In genomic region chr11:20112006-20112740, GRCm38 (mm10) we compare ENCODE assay signal across 8 mouse cellular contexts. TPM values are rescaled to one million over a fixed set of nuclear protein-coding genes. Genes with fewer than 3 reads are reported as not detected.
DNase-seq lines count a peak whose midpoint lies in the region; ATAC-seq and TF ChIP-seq lines count a peak whose summit lies in the region.

No protein-coding gene starts in this region.

- DNase-seq in c-Kit-negative CD71-positive TER-119-positive erythroid progenitor cells, embryonic 14.5 days (ENCODE audit: low read depth, low spot score): peak; percentile 40
- DNase-seq in forebrain, embryonic 11.5 days (ENCODE audit: low spot score): peak; percentile 84
- DNase-seq in kidney, postnatal 14 days: peak; percentile 87
- DNase-seq in liver, embryonic 13.5 days: peak; percentile 74
- peak; percentile 84 to 91 for DNase-seq in natural killer cell, adult 2 months (ENCODE audit: low spot score in 2 of 2)

- TF ChIP-seq CTCF in E14TG2a.4 (conservative IDR thresholded peaks at IDR 0.05; ENCODE audit: low read length): no peak

- ATAC-seq in forebrain, embryonic 11.5 days (replicated peaks; ENCODE audit: low FRiP score): peak; percentile 69
- ATAC-seq in heart, embryonic 15.5 days (replicated peaks; ENCODE audit: insufficient number of reproducible peaks, insufficient read depth, low FRiP score, low read depth): peak; percentile 80
- ATAC-seq in liver, embryonic 13.5 days (ENCODE audit: low read depth): peak; percentile 46
- ATAC-seq in stomach, embryonic 16.5 days (ENCODE audit: insufficient read depth, low FRiP score): peak; percentile 49

- peak overlapping the region; percentile 89 for H3K9ac ChIP-seq in forebrain, embryonic 11.5 days (ENCODE audit: low read length)
- H3K9ac ChIP-seq in heart, embryonic 15.5 days: peak overlapping the region; percentile 92
- peak overlapping the region; percentile 96 for H3K9ac ChIP-seq in liver, embryonic 13.5 days
- H3K9ac ChIP-seq in stomach, embryonic 16.5 days (ENCODE audit: low read length): peak overlapping the region; percentile 92

- WGBS in forebrain, embryonic 11.5 days: 1% methylated on average over 43 of the region's 50 CpGs
- under 1% methylated on average over 41 of the region's 50 CpGs for WGBS in heart, embryonic 15.5 days
- under 1% methylated on average over 47 of the region's 50 CpGs for WGBS in liver, embryonic 13.5 days (ENCODE audit: insufficient replicate concordance)
- WGBS in stomach, embryonic 16.5 days: under 1% methylated on average over 35 of the region's 50 CpGs

- H3K36me3 ChIP-seq in E14TG2a.4 (ENCODE audit: insufficient read depth, low read length): peaks cover 24% of the 10 kb centered on the region
- H3K36me3 ChIP-seq in forebrain, embryonic 11.5 days (ENCODE audit: control insufficient read depth, insufficient read depth, low read length): no peaks in the 10 kb centered on the region; the same call in 1 of the 2 replicates
- H3K36me3 ChIP-seq in heart, embryonic 15.5 days: 0 out of 2 replicates have a peak, but pooled peaks cover 8% of the 10 kb centered on the region
- H3K36me3 ChIP-seq in liver, embryonic 13.5 days: peaks cover 11% of the 10 kb centered on the region; the same call in 1 of the 2 replicates
- H3K36me3 ChIP-seq in stomach, embryonic 16.5 days (ENCODE audit: control insufficient read depth, insufficient read depth, low read length): 0 out of 2 replicates have a peak, but pooled peaks cover 2% of the 10 kb centered on the region

- peaks cover 70% of the 10 kb centered on the region for H3K4me1 ChIP-seq in E14TG2a.4 (replicated peaks; ENCODE audit: low read depth, low read length)
- no peaks in the 10 kb centered on the region; the same call in 1 of the 2 replicates for H3K4me1 ChIP-seq in forebrain, embryonic 11.5 days (replicated peaks; ENCODE audit: control insufficient read depth, insufficient read depth, low read length)
- H3K4me1 ChIP-seq in heart, embryonic 15.5 days (replicated peaks): peaks cover 18% of the 10 kb centered on the region
- peaks cover 51% of the 10 kb centered on the region for H3K4me1 ChIP-seq in liver, embryonic 13.5 days (replicated peaks)
- peaks cover 12% of the 10 kb centered on the region for H3K4me1 ChIP-seq in stomach, embryonic 16.5 days (ENCODE audit: control insufficient read depth, insufficient read depth, low read length)

- H3K4me2 ChIP-seq in forebrain, embryonic 11.5 days (ENCODE audit: low read depth, low read length, severe bottlenecking): peak overlapping the region; percentile 64
- peak overlapping the region; percentile 69 for H3K4me2 ChIP-seq in heart, embryonic 15.5 days
- peak overlapping the region; percentile 80 for H3K4me2 ChIP-seq in liver, embryonic 13.5 days
- H3K4me2 ChIP-seq in stomach, embryonic 16.5 days (ENCODE audit: low read depth, low read length): peak overlapping the region; percentile 72

- peak overlapping the region; percentile 93 for H3K4me3 ChIP-seq in E14TG2a.4 (replicated peaks; ENCODE audit: low read length)
- peak overlapping the region; percentile 87 for H3K4me3 ChIP-seq in forebrain, embryonic 11.5 days (ENCODE audit: low read depth, low read length)
- peak overlapping the region; percentile 87 for H3K4me3 ChIP-seq in heart, embryonic 15.5 days
- H3K4me3 ChIP-seq in liver, embryonic 13.5 days (replicated peaks): peak overlapping the region; percentile 94
- peak overlapping the region; percentile 83 for H3K4me3 ChIP-seq in stomach, embryonic 16.5 days (replicated peaks; ENCODE audit: low read length)

- no peaks in the 10 kb centered on the region for H3K27me3 ChIP-seq in E14TG2a.4 (ENCODE audit: insufficient read depth, low read length)
- H3K27me3 ChIP-seq in forebrain, embryonic 11.5 days (ENCODE audit: control insufficient read depth, insufficient read depth, low read length): no peaks in the 10 kb centered on the region
- H3K27me3 ChIP-seq in heart, embryonic 15.5 days: no peaks in the 10 kb centered on the region
- H3K27me3 ChIP-seq in liver, embryonic 13.5 days: no peaks in the 10 kb centered on the region
- H3K27me3 ChIP-seq in stomach, embryonic 16.5 days (ENCODE audit: control insufficient read depth, insufficient read depth, low read length): no peaks in the 10 kb centered on the region

- no peaks in the 10 kb centered on the region for H3K9me3 ChIP-seq in E14TG2a.4 (ENCODE audit: low read length)
- H3K9me3 ChIP-seq in forebrain, embryonic 11.5 days (ENCODE audit: control insufficient read depth, low read length): no peaks in the 10 kb centered on the region
- H3K9me3 ChIP-seq in heart, embryonic 15.5 days (replicated peaks): no peaks in the 10 kb centered on the region
- no peaks in the 10 kb centered on the region for H3K9me3 ChIP-seq in liver, embryonic 13.5 days (replicated peaks)
- H3K9me3 ChIP-seq in stomach, embryonic 16.5 days (replicated peaks; ENCODE audit: control insufficient read depth, low read length): no peaks in the 10 kb centered on the region

- H3K27ac ChIP-seq in forebrain, embryonic 11.5 days (ENCODE audit: low read depth, low read length): peak overlapping the region; percentile 87
- peak overlapping the region; percentile 97 for H3K27ac ChIP-seq in heart, embryonic 15.5 days
- peak overlapping the region; percentile 95 for H3K27ac ChIP-seq in liver, embryonic 13.5 days
- peak overlapping the region; percentile 96 for H3K27ac ChIP-seq in stomach, embryonic 16.5 days (ENCODE audit: low read length)

RNA-seq across cellular contexts. Expression of gene Actr2, which starts 0.5 kb away (rescaled TPM):
- 67.5 and 72.6 TPM in 2 replicates for polyA plus RNA-seq in forebrain, embryonic 11.5 days (2014; fragmentation: Nextera tagmentation; extraction: Ambion mirVana)
- polyA plus RNA-seq in heart, embryonic 15.5 days (2015; fragmentation: Nextera tagmentation; extraction: Ambion mirVana): 79.9 and 80.0 TPM in 2 replicates
- 64.1 and 77.2 TPM in 2 replicates for polyA plus RNA-seq in liver, embryonic 13.5 days (2015; fragmentation: Nextera tagmentation; extraction: Ambion mirVana)
- 126 and 137 TPM in 2 replicates for polyA plus RNA-seq in stomach, embryonic 16.5 days (2015; fragmentation: Nextera tagmentation; extraction: Ambion mirVana)

Comparison
In these comparisons a context has a peak if more than half of its experiments do, and no peak if none do; other contexts are left out.
1. Peak in every context shown above with its lines: DNase-seq, ATAC-seq, H3K4me3 ChIP-seq and H3K27ac ChIP-seq.